Mouse (Mus musculus) E14TG2a.4 (cell line): ENCODE results near the gene Hibch.

Experiments used
- CTCF ChIP-seq: conservative IDR thresholded peaks from 2 replicates; pipeline ENCODE4 v1.5.1; 2014; ENCODE audit warnings: low read length
- NANOG ChIP-seq: IDR thresholded peaks from 2 replicates; pipeline ENCODE4 v1.6.1; 2014; ENCODE audit warnings: borderline replicate concordance, low read length, mixed read lengths
- POU5F1 ChIP-seq: IDR thresholded peaks from 2 replicates; pipeline ENCODE4 v1.6.1; 2014; ENCODE audit warnings: low read length, borderline replicate concordance

DNA sequence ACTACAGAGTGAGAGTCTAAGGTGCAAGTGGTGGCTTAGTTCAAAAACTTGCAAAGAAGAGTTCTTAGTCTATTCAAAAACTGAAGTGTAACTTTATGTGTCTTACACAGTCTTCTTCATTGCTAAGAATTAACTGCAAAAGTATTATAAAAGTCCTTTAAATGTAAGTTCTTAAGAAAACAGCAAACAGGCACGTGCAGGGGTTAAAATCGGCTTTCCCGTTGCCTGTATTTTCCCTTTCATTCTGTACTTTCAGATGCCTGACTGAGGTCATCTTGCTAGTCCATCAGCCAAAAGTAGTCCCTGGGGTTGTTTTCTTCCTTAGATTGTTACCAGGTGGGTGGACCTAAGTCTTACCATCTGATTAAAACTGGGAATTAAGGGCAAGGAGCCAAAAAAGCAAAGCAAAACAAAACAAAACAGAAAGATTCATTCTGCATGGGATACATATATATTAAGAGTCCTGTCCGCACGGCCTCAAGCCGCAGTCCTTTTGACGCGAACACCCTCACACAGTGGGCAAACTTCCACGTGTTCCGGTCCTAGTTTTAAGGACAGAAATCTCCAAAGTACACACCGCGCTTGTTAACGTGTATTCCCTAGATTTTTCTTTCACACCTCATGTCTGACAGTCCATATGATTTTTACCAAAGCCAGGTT, 28.4 kb upstream of the Hibch start:
- TF ChIP-seq CTCF, result no peak
- no peak for TF ChIP-seq NANOG
- TF ChIP-seq POU5F1, result no peak
